Mouse (Mus musculus): ENCODE data around the gene Sh3d19. TPM values are rescaled to one million over a fixed set of nuclear protein-coding genes. Genes with fewer than 3 reads are reported as not detected.

The Sh3d19 gene
- total and polyA plus RNA-seq, 2 experiments from 2014 or later, result 16.3 to 31.1 TPM

DNA sequence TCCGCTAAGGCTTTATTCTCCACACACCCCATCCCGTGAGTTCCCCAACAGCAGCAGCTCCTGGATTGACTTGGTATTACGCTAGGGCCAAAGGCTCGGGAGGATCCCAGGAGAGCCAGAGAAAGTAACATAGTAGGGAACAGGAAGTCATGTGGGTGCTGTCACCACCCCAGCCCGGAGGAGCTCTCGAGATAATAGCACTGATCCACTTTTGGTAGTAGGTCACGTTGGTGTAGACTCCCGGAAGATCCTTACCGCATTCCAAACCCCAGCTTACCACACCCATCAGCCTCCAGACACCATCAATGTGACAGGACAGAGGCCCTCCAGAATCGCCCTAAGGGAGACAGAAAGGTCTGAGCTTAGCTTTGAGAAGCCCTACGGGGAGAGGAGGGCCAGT, 22.8 kb downstream of the Sh3d19 start:
- no peaks in the 10 kb centered on the region for H3K9me3 ChIP-seq (ENCODE audit: low read length)
- TF ChIP-seq CTCF (IDR thresholded peaks at IDR 0.05; ENCODE audit: low read depth), result no peak
- no peaks in the 10 kb centered on the region for H3K27me3 ChIP-seq (ENCODE audit: insufficient read depth, low read length)
- WGBS, result 85% methylated on average over 11 of the region's 11 CpGs
- ATAC-seq (no peak), DNase-seq (ENCODE audit: low spot score) (no peak)
- H3K27ac ChIP-seq, result no peak overlapping the region
- H3K4me1 ChIP-seq (ENCODE audit: insufficient read depth, low read length), result no peaks in the 10 kb centered on the region
- H3K9ac ChIP-seq (replicated peaks; ENCODE audit: low read length), result no peak overlapping the region
- H3K4me2 ChIP-seq (ENCODE audit: low read depth, low read length), result no peak overlapping the region
- H3K4me3 ChIP-seq (ENCODE audit: low read length), result no peak overlapping the region
- no peaks in the 10 kb centered on the region for H3K36me3 ChIP-seq (ENCODE audit: insufficient read depth, low read length)

DNA sequence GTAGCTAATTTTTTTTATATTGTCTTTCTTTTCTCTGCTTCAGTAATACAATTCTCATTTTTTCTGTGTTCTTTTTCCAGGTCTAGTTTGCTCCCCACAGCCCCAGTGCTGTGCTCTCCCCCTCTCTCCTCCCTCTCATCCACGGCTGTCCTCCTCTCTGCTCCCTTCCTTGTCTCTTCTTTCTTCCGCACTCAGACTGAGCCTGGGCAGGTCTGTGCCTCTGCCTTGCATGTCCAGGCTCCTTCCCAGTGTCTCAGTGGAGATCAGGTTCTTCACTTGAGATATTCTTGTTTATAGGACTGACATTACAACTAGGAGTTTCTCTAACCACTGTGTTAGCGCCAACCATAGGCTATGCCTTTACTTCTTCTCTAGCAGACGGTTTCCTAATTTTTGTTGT, 23.7 kb downstream of the Sh3d19 start:
- H3K36me3 ChIP-seq (ENCODE audit: insufficient read depth, low read length), result no peaks in the 10 kb centered on the region
- ATAC-seq (no peak), DNase-seq (ENCODE audit: low spot score) (no peak)
- no peak for TF ChIP-seq CTCF (IDR thresholded peaks at IDR 0.05; ENCODE audit: low read depth)
- no peak overlapping the region for H3K27ac ChIP-seq
- WGBS, result 81% methylated on average over 4 of the region's 4 CpGs
- H3K4me1 ChIP-seq (ENCODE audit: insufficient read depth, low read length), result no peaks in the 10 kb centered on the region
- H3K4me2 ChIP-seq (ENCODE audit: low read depth, low read length), result no peak overlapping the region
- H3K4me3 ChIP-seq (ENCODE audit: low read length), result no peak overlapping the region
- H3K27me3 ChIP-seq (ENCODE audit: insufficient read depth, low read length), result no peaks in the 10 kb centered on the region
- no peak overlapping the region for H3K9ac ChIP-seq (replicated peaks; ENCODE audit: low read length)
- H3K9me3 ChIP-seq (ENCODE audit: low read length), result no peaks in the 10 kb centered on the region

DNA sequence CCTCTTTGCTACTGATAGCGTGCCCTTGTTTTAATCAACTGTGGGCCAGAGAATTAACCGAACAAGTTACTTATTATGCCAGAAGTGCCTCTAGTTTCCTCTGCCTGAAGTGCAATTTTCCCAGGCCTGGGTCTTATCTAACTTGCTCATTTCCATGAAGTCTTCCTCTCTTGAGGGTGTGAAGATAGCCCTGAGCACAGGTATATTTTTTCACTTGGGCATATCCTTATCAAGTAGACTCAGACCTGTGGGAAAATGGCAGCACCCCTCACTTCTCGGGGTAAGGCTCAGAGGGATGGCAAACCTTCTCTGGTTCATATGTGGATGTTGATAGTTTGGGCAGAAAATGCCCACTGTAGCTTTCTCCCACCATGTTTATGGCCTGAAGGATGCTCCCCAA, 30.4 kb downstream of the Sh3d19 start:
- Histone ChIP-seq H3K4me1 (ENCODE audit: insufficient read depth, low read length) (0 out of 2 replicates have a peak, but pooled peaks cover 5% of the 10 kb centered on the region), H3K27ac (no peak overlapping the region), H3K36me3 (ENCODE audit: insufficient read depth, low read length) (no peaks in the 10 kb centered on the region), H3K27me3 (ENCODE audit: insufficient read depth, low read length) (no peaks in the 10 kb centered on the region), H3K4me3 (ENCODE audit: low read length) (no peak overlapping the region), H3K9ac (replicated peaks; ENCODE audit: low read length) (no peak overlapping the region), H3K9me3 (ENCODE audit: low read length) (no peaks in the 10 kb centered on the region), H3K4me2 (ENCODE audit: low read depth, low read length) (no peak overlapping the region)
- no peak for TF ChIP-seq CTCF (IDR thresholded peaks at IDR 0.05; ENCODE audit: low read depth)
- DNase-seq (ENCODE audit: low spot score) (no peak), ATAC-seq (no peak)
- 93% methylated on average over 3 of the region's 3 CpGs for WGBS

DNA sequence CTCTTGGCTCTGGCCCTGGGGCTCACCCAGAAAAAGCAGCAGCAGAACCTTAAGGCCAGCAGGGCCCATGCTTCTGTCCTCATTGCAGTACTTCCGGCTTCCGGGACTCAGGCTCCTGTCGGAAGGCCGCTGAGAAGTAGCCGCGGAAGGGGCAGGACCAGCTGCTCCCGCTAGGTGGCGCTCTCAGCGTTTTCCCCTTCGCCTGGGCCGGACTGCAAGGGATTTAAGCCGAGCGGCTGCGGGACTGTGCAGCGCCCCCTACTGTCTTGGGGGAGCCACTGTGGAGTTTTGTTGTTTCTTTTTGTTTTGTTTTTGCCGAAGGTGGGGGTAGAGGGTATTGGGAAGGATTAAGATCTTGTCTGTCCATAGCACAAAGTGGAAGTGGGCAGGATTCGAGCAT, 31.5 kb downstream of the Sh3d19 start, which contains the start of gene Prss48:
Prss48 (minus strand) TSS at position 69 of the 400 bp plus-strand sequence.
- WGBS, result 79% methylated on average over 17 of the region's 17 CpGs

DNA sequence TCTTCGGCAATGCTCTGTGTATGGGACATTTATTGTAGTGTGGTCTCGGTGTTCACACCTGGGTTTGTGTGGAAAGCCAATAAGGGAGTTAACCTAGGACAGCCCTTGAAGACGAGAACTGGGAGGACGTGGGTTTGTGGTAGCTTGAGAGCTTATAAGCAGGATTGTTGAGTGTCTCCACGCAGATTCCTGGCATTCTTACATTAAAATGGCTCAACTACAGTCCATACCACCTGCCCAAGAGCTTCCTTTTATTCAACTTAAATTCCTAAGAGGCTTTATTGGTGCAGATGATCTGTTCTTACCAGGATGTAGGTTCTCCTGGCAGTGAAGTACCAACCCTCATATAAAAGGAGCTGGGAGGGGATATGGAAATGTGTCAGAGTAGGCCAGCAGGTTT, 32.0 kb downstream of the Sh3d19 start:
- H3K27me3 ChIP-seq (ENCODE audit: insufficient read depth, low read length), result no peaks in the 10 kb centered on the region
- 86% methylated on average over 5 of the region's 5 CpGs for WGBS
- no peak overlapping the region for H3K27ac ChIP-seq
- H3K4me1 ChIP-seq (ENCODE audit: insufficient read depth, low read length), result 0 out of 2 replicates have a peak, but pooled peaks cover 5% of the 10 kb centered on the region
- no peak overlapping the region for H3K9ac ChIP-seq (replicated peaks; ENCODE audit: low read length)
- no peak overlapping the region for H3K4me3 ChIP-seq (ENCODE audit: low read length)
- ATAC-seq, result no peak
- no peak overlapping the region for H3K4me2 ChIP-seq (ENCODE audit: low read depth, low read length)
- H3K36me3 ChIP-seq (ENCODE audit: insufficient read depth, low read length), result no peaks in the 10 kb centered on the region
- H3K9me3 ChIP-seq (ENCODE audit: low read length), result no peaks in the 10 kb centered on the region
- no peak for TF ChIP-seq CTCF (IDR thresholded peaks at IDR 0.05; ENCODE audit: low read depth)
- no peak for DNase-seq (ENCODE audit: low spot score)

More for the DNA sequence above, 31.5 kb downstream of the Sh3d19 start, which contains the start of gene Prss48:
- Histone ChIP-seq H3K36me3 (ENCODE audit: insufficient read depth, low read length) (no peaks in the 10 kb centered on the region), H3K4me2 (ENCODE audit: low read depth, low read length) (no peak within 1 kb of the TSS), H3K9me3 (ENCODE audit: low read length) (no peaks in the 10 kb centered on the region), H3K27ac (no peak within 1 kb of the TSS), H3K4me1 (ENCODE audit: insufficient read depth, low read length) (0 out of 2 replicates have a peak, but pooled peaks cover 5% of the 10 kb centered on the region), H3K4me3 (ENCODE audit: low read length) (no peak within 1 kb of the TSS), H3K27me3 (ENCODE audit: insufficient read depth, low read length) (no peaks in the 10 kb centered on the region), H3K9ac (replicated peaks; ENCODE audit: low read length) (no peak within 1 kb of the TSS)
- TF ChIP-seq CTCF (IDR thresholded peaks at IDR 0.05; ENCODE audit: low read depth), result peak; percentile 45
- no peak for ATAC-seq
- DNase-seq (ENCODE audit: low spot score), result no peak

DNA sequence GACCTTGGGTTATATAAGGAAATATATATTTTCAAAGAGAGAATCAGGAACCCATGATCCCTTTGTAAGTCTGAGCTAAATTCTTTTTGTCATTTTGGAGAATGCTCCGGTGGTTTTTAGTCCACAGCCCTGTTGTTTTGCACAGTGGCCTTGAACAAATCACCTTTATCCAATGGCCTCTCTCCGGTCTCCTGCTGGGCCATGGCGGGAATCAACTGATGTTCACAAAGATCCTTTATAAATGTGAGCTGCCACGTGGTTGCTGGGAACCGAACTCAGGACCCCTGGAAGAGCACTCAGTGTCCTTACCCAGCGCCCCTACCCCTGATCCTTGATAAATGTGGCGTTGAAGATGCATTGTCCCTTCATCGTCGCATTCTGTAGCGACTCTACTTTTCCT, 33.8 kb downstream of the Sh3d19 start:
- WGBS, result 91% methylated on average over 10 of the region's 10 CpGs
- Histone ChIP-seq H3K36me3 (ENCODE audit: insufficient read depth, low read length) (no peaks in the 10 kb centered on the region), H3K4me2 (ENCODE audit: low read depth, low read length) (no peak overlapping the region), H3K9me3 (ENCODE audit: low read length) (no peaks in the 10 kb centered on the region), H3K4me1 (ENCODE audit: insufficient read depth, low read length) (0 out of 2 replicates have a peak, but pooled peaks cover 5% of the 10 kb centered on the region), H3K4me3 (ENCODE audit: low read length) (no peak overlapping the region), H3K27me3 (ENCODE audit: insufficient read depth, low read length) (no peaks in the 10 kb centered on the region), H3K27ac (no peak overlapping the region), H3K9ac (replicated peaks; ENCODE audit: low read length) (no peak overlapping the region)
- DNase-seq (ENCODE audit: low spot score) (no peak), ATAC-seq (no peak)
- no peak for TF ChIP-seq CTCF (IDR thresholded peaks at IDR 0.05; ENCODE audit: low read depth)

DNA sequence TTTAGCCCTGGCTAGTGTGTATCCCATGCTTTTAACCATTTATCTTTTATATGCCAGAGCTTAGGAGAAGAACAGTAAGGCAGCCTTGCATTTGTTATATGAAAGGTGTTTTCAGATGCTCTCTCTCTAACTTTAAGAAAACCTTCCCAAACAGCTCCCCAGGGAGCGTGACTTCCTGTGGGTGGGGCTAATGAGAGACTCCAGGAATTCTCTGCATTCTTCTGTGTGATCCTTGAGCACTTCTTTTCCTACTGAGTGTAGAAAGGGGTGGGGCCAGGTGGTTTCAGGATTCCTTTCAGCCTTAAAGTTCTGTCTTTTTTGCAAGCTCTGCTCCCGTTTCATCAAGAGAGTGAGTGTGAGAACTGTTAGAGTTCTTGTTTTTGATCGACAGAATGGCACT, 39.7 kb downstream of the Sh3d19 start:
- no peak overlapping the region for H3K4me2 ChIP-seq (ENCODE audit: low read depth, low read length)
- no peak overlapping the region for H3K27ac ChIP-seq
- 77% methylated on average over 3 of the region's 3 CpGs for WGBS
- H3K36me3 ChIP-seq (ENCODE audit: insufficient read depth, low read length), result no peaks in the 10 kb centered on the region
- no peaks in the 10 kb centered on the region for H3K27me3 ChIP-seq (ENCODE audit: insufficient read depth, low read length)
- H3K9me3 ChIP-seq (ENCODE audit: low read length), result no peaks in the 10 kb centered on the region
- ATAC-seq, result no peak
- H3K4me3 ChIP-seq (ENCODE audit: low read length), result no peak overlapping the region
- no peak for TF ChIP-seq CTCF (IDR thresholded peaks at IDR 0.05; ENCODE audit: low read depth)
- H3K9ac ChIP-seq (replicated peaks; ENCODE audit: low read length), result no peak overlapping the region
- DNase-seq (ENCODE audit: low spot score), result no peak
- H3K4me1 ChIP-seq (ENCODE audit: insufficient read depth, low read length), result no peaks in the 10 kb centered on the region
